Mouse (Mus musculus) C2C12 (cell line): Measurements from ENCODE around the gene Cntn4.

Source experiments
- CEBPB ChIP-seq: IDR thresholded peaks from one replicate; pipeline ENCODE4 v1.6.1; 2011; ENCODE audit warnings: low read depth, mild to moderate bottlenecking, control low read depth, moderate library complexity
- CTCF ChIP-seq: IDR thresholded peaks from one replicate; pipeline ENCODE4 v1.5.1; 2011; ENCODE audit not compliant: control insufficient read depth, insufficient read depth, insufficient read length
- MAX ChIP-seq: IDR thresholded peaks from one replicate; pipeline ENCODE4 v1.6.1; 2011; ENCODE audit warnings: mild to moderate bottlenecking, control low read depth
- MYOD1 ChIP-seq: IDR thresholded peaks from one replicate; pipeline ENCODE4 v1.6.1; 2011; ENCODE audit warnings: low read depth; ENCODE audit not compliant: control insufficient read depth, insufficient read length
- MYOG ChIP-seq: IDR thresholded peaks from one replicate; pipeline ENCODE4 v1.6.1; 2011; ENCODE audit not compliant: control insufficient read depth, insufficient read length; ENCODE audit errors: extremely low read depth
- USF1 ChIP-seq: IDR thresholded peaks from one replicate; pipeline ENCODE4 v1.6.1; 2011; ENCODE audit warnings: low read depth, mild to moderate bottlenecking, control low read depth, moderate library complexity

DNA sequence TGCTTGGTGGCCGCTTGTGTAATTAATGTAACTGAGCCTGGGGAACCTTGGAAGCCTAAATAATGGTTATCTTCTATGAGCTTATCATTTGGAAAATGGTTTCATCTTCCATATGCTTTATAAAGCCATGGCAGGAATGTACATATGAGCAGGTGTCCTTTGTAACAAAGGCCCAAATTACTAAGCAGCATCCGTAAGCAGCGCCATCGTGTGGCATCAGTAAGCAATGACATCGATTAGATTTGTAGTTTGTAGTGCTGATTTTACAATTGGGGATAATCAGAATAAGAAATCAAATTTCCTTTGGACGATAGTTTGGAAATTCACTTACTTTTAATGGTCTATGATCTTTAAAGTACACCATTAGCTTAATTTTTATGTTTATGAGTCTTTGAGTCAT is 64.6 kb downstream of the Cntn4 start:
- no peak for TF ChIP-seq MAX
- no peak for TF ChIP-seq MYOD1
- no peak for TF ChIP-seq CTCF
- TF ChIP-seq USF1: no peak
- TF ChIP-seq MYOG: no peak
- TF ChIP-seq CEBPB: no peak
